17 mouse cellular contexts compared by ENCODE assay signal in the genomic region with DNA sequence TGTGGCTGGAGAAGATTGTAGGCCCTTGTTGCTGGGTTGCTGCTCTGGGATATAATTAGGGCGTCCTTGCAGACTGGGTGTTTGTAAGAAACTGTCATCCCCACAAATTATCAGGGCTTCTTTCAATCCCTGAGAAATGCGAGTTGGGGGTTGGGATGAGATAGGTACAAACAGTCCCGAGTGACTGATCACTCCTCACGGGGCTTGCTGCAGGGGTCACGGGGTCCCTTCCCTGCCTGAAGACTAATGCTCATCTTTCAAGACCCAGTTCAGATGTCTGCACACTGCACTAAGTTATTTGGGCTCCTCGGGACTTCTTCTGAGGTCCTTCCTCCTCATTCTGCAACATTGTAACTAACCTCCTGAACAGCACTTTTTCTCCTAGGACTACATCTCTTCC.
A peak's percentile ranks its signal among the peaks of the same experiment; 100 is the strongest.
DNase-seq lines count a peak whose midpoint lies in the region; ATAC-seq and TF ChIP-seq lines count a peak whose summit lies in the region.
"Had no signal": no experiment of that assay in that cellular context is flagged by ENCODE, and none has a peak within 500 bp of the region (broad histone marks: within the 10 kb centered on the region; RNA-seq: fewer than 3 reads in every experiment).

No protein-coding gene starts in this region.

- no peak for ATAC-seq in heart, embryonic 11.5 days (replicated peaks; ENCODE audit: insufficient number of reproducible peaks, low FRiP score, low TSS enrichment)
- ATAC-seq in hindbrain, embryonic 12.5 days (ENCODE audit: low FRiP score), result no peak
- ATAC-seq in hindbrain, embryonic 16.5 days, result no peak
- no peak for ATAC-seq in liver, embryonic 15.5 days (ENCODE audit: insufficient read depth)
- ATAC-seq: CD4-positive, CD25-positive, alpha-beta regulatory T cell, adult 4 months; midbrain, embryonic 13.5 days had no signal

- H3K4me2 ChIP-seq in heart, embryonic 11.5 days, result no peak overlapping the region
- H3K4me2 ChIP-seq in hindbrain, embryonic 12.5 days (replicated peaks), result no peak overlapping the region
- H3K4me2 ChIP-seq in hindbrain, embryonic 16.5 days (ENCODE audit: low read length), result no peak overlapping the region
- H3K4me2 ChIP-seq in liver, embryonic 15.5 days, result no peak overlapping the region

- no peaks in the 10 kb centered on the region for H3K27me3 ChIP-seq in heart, adult 2 months (ENCODE audit: control insufficient read depth, insufficient read depth, low read length)
- H3K27me3 ChIP-seq in heart, embryonic 11.5 days (ENCODE audit: control insufficient read depth, insufficient read depth, low read length), result no peaks in the 10 kb centered on the region
- H3K27me3 ChIP-seq in hindbrain, embryonic 12.5 days, result no peaks in the 10 kb centered on the region
- H3K27me3 ChIP-seq in hindbrain, embryonic 16.5 days (replicated peaks; ENCODE audit: control insufficient read depth, insufficient read depth, low read length), result no peaks in the 10 kb centered on the region
- no peaks in the 10 kb centered on the region for H3K27me3 ChIP-seq in liver, embryonic 15.5 days
- H3K27me3 ChIP-seq: limb, embryonic 13.5 days; midbrain, embryonic 13.5 days had no signal

- TF ChIP-seq POLR2A in heart, adult 2 months (IDR thresholded peaks at IDR 0.05; ENCODE audit: insufficient read depth, low read depth, low read length), result no peak

- peaks cover 17% of the 10 kb centered on the region for H3K79me2 ChIP-seq in heart, adult 2 months (replicated peaks; ENCODE audit: control insufficient read depth, insufficient read depth, low read length)

- H3K27ac ChIP-seq in heart, adult 2 months, result peak overlapping the region; percentile 76
- H3K27ac ChIP-seq in heart, embryonic 11.5 days (ENCODE audit: low read depth, low read length), result no peak overlapping the region; the same call in 1 of the 2 replicates
- H3K27ac ChIP-seq in hindbrain, embryonic 12.5 days, result peak overlapping the region; percentile 57; the same call in 1 of the 2 replicates
- no peak overlapping the region for H3K27ac ChIP-seq in hindbrain, embryonic 16.5 days (ENCODE audit: low read depth, low read length)
- peak overlapping the region; percentile 12; the same call in 1 of the 2 replicates for H3K27ac ChIP-seq in liver, embryonic 15.5 days (replicated peaks)

- WGBS in heart, adult 2 months, result 58% methylated on average over 6 of the region's 6 CpGs
- WGBS in heart, embryonic 11.5 days (ENCODE audit: insufficient replicate concordance), result 24% methylated on average over 6 of the region's 6 CpGs
- WGBS in hindbrain, embryonic 12.5 days, result 11% methylated on average over 6 of the region's 6 CpGs
- 21% methylated on average over 6 of the region's 6 CpGs for WGBS in hindbrain, embryonic 16.5 days
- 64% methylated on average over 6 of the region's 6 CpGs for WGBS in liver, embryonic 15.5 days (ENCODE audit: insufficient replicate concordance)

- peaks cover 36% of the 10 kb centered on the region for H3K36me3 ChIP-seq in heart, adult 2 months (ENCODE audit: control insufficient read depth, insufficient read depth, low read length)
- H3K36me3 ChIP-seq in heart, embryonic 11.5 days (ENCODE audit: control insufficient read depth, insufficient read depth, low read length), result no peaks in the 10 kb centered on the region
- no peaks in the 10 kb centered on the region for H3K36me3 ChIP-seq in hindbrain, embryonic 12.5 days
- no peaks in the 10 kb centered on the region for H3K36me3 ChIP-seq in hindbrain, embryonic 16.5 days (ENCODE audit: control insufficient read depth, insufficient read depth, low read length)
- peaks cover 21% of the 10 kb centered on the region for H3K36me3 ChIP-seq in liver, embryonic 15.5 days (replicated peaks)
- H3K36me3 ChIP-seq: limb, embryonic 13.5 days; midbrain, embryonic 13.5 days had no signal

- H3K4me3 ChIP-seq in heart, adult 2 months, result no peak overlapping the region
- H3K4me3 ChIP-seq in heart, embryonic 11.5 days (ENCODE audit: low read depth, low read length), result no peak overlapping the region
- no peak overlapping the region for H3K4me3 ChIP-seq in hindbrain, embryonic 12.5 days
- H3K4me3 ChIP-seq in hindbrain, embryonic 16.5 days (ENCODE audit: low read length), result no peak overlapping the region
- H3K4me3 ChIP-seq in liver, embryonic 15.5 days (replicated peaks), result no peak overlapping the region
- H3K4me3 ChIP-seq: limb, embryonic 13.5 days; midbrain, embryonic 13.5 days had no signal

- H3K4me1 ChIP-seq in heart, adult 2 months (ENCODE audit: control insufficient read depth, insufficient read depth, low read length), result peaks cover 39% of the 10 kb centered on the region
- H3K4me1 ChIP-seq in heart, embryonic 11.5 days (ENCODE audit: control insufficient read depth, insufficient read depth, low read length), result peaks cover 55% of the 10 kb centered on the region
- H3K4me1 ChIP-seq in hindbrain, embryonic 12.5 days, result peaks cover 38% of the 10 kb centered on the region
- H3K4me1 ChIP-seq in hindbrain, embryonic 16.5 days (ENCODE audit: control insufficient read depth, insufficient read depth, low read depth, low read length), result peaks cover 17% of the 10 kb centered on the region
- peaks cover 96% of the 10 kb centered on the region for H3K4me1 ChIP-seq in liver, embryonic 15.5 days (replicated peaks)

- H3K9ac ChIP-seq in heart, adult 2 months (ENCODE audit: low read depth, low read length), result no peak overlapping the region; the same call in 1 of the 2 replicates
- no peak overlapping the region for H3K9ac ChIP-seq in heart, embryonic 11.5 days (ENCODE audit: low read depth, low read length)
- no peak overlapping the region for H3K9ac ChIP-seq in hindbrain, embryonic 12.5 days
- H3K9ac ChIP-seq in hindbrain, embryonic 16.5 days (ENCODE audit: low read depth, low read length), result no peak overlapping the region
- no peak overlapping the region for H3K9ac ChIP-seq in liver, embryonic 15.5 days
- H3K9ac ChIP-seq: limb, embryonic 13.5 days had no signal

- no peaks in the 10 kb centered on the region; the same call in 1 of the 2 replicates for H3K9me3 ChIP-seq in heart, embryonic 11.5 days (replicated peaks; ENCODE audit: control insufficient read depth, low read length)
- H3K9me3 ChIP-seq in hindbrain, embryonic 12.5 days (replicated peaks), result no peaks in the 10 kb centered on the region
- no peaks in the 10 kb centered on the region for H3K9me3 ChIP-seq in hindbrain, embryonic 16.5 days (ENCODE audit: control insufficient read depth, low read length)
- H3K9me3 ChIP-seq in liver, embryonic 15.5 days (replicated peaks), result no peaks in the 10 kb centered on the region
- H3K9me3 ChIP-seq: limb, embryonic 13.5 days had no signal

- no peak for DNase-seq in heart, adult 2 months
- no peak for DNase-seq in liver
- DNase-seq in adrenal gland, postnatal 14 days, result no peak
- DNase-seq: adrenal gland, adult 2 months; cerebellum, adult 11-12 months; kidney, postnatal 36 days; layer of hippocampus, postnatal 36 days; lung, adult 2 months; lung, postnatal 4 days; thymus, postnatal 25 days had no signal

- intact Hi-C loops in heart, adult 2 months (cut with DNase I), result loop anchor here (5.0 kb wide), 1 partner anchor 79 kb away; a partner anchor contains a TSS

- TF ChIP-seq EP300 in heart, adult 2 months (IDR thresholded peaks at IDR 0.05; ENCODE audit: insufficient read depth, low read depth, low read length), result no peak

- no peak for TF ChIP-seq CTCF in heart, adult 2 months (IDR thresholded peaks at IDR 0.05)

Comparison
In these comparisons a context has a peak if more than half of its experiments do, and no peak if none do; other contexts are left out.
1. H3K27ac ChIP-seq: peak in heart, adult 2 months (single experiment), hindbrain, embryonic 12.5 days (single experiment) and liver, embryonic 15.5 days (single experiment); none in heart, embryonic 11.5 days (single experiment) and hindbrain, embryonic 16.5 days (single experiment).